ENCODE assay signal across 11 mouse cellular contexts in the genomic region with DNA sequence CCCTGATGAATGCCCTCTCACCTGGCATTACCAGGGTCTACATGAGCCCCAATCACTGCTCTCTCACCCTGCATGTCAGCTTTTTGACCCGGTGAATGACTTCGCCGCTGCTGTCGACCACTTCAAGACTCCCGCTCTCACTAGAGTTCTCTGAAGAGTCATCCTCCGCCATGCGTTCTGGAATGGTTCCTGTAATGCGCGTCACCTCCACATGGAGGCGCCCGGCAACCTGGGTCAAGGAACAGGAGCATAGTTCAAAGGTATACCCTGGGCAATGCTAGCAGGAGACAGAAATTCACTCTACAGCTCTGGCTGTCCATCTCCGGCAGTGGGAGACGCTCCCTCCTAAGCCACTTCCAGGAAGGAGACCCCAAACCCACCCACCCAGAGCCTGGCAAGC.
A peak's percentile ranks its signal among the peaks of the same experiment; 100 is the strongest.
DNase-seq lines count a peak whose midpoint lies in the region; ATAC-seq and TF ChIP-seq lines count a peak whose summit lies in the region.
"Had no signal": no experiment of that assay in that cellular context is flagged by ENCODE, and none has a peak within 500 bp of the region (broad histone marks: within the 10 kb centered on the region; RNA-seq: fewer than 3 reads in every experiment).

No protein-coding gene starts in this region.

- 79% methylated on average over 13 of the region's 13 CpGs for WGBS in lung, postnatal 0 days
- 74% methylated on average over 13 of the region's 13 CpGs for WGBS in embryonic facial prominence, embryonic 10.5 days
- 85% methylated on average over 13 of the region's 13 CpGs for WGBS in kidney, embryonic 15.5 days

- H3K4me2 ChIP-seq in lung, postnatal 0 days (replicated peaks; ENCODE audit: low read depth, low read length): no peak overlapping the region
- no peak overlapping the region for H3K4me2 ChIP-seq in kidney, embryonic 15.5 days
- H3K4me2 ChIP-seq: embryonic facial prominence, embryonic 13.5 days; liver, embryonic 13.5 days had no signal

- no peaks in the 10 kb centered on the region for H3K4me1 ChIP-seq in lung, postnatal 0 days (ENCODE audit: insufficient read depth, low read depth, low read length)
- no peaks in the 10 kb centered on the region for H3K4me1 ChIP-seq in embryonic facial prominence, embryonic 10.5 days
- H3K4me1 ChIP-seq in kidney, embryonic 15.5 days: no peaks in the 10 kb centered on the region
- H3K4me1 ChIP-seq: embryonic facial prominence, embryonic 13.5 days; liver, embryonic 13.5 days had no signal

- no peak overlapping the region for H3K27ac ChIP-seq in gastrocnemius, adult 2 months
- H3K27ac ChIP-seq in lung, postnatal 0 days (ENCODE audit: low read length): no peak overlapping the region
- no peak overlapping the region for H3K27ac ChIP-seq in embryonic facial prominence, embryonic 10.5 days (replicated peaks)
- no peak overlapping the region for H3K27ac ChIP-seq in kidney, embryonic 15.5 days
- H3K27ac ChIP-seq: embryonic facial prominence, embryonic 13.5 days; liver, embryonic 13.5 days had no signal

- no peak overlapping the region for H3K9ac ChIP-seq in lung, postnatal 0 days (replicated peaks; ENCODE audit: low read depth)
- H3K9ac ChIP-seq in kidney, embryonic 15.5 days: no peak overlapping the region
- H3K9ac ChIP-seq: embryonic facial prominence, embryonic 13.5 days; liver, embryonic 13.5 days had no signal

- TF ChIP-seq EP300 in lung, postnatal 0 days (IDR thresholded peaks at IDR 0.05): no peak

- peaks cover 47% of the 10 kb centered on the region; the same call in 1 of the 2 replicates for H3K36me3 ChIP-seq in lung, postnatal 0 days (ENCODE audit: insufficient read depth, low read length)
- H3K36me3 ChIP-seq in embryonic facial prominence, embryonic 10.5 days (replicated peaks): peaks cover 77% of the 10 kb centered on the region
- peaks cover 60% of the 10 kb centered on the region for H3K36me3 ChIP-seq in kidney, embryonic 15.5 days

- H3K4me3 ChIP-seq in gastrocnemius, adult 2 months: no peak overlapping the region
- no peak overlapping the region for H3K4me3 ChIP-seq in lung, postnatal 0 days (ENCODE audit: low read depth, low read length)
- no peak overlapping the region for H3K4me3 ChIP-seq in embryonic facial prominence, embryonic 10.5 days
- H3K4me3 ChIP-seq in kidney, embryonic 15.5 days (replicated peaks): no peak overlapping the region
- H3K4me3 ChIP-seq: embryonic facial prominence, embryonic 13.5 days; liver, embryonic 13.5 days had no signal

- no peaks in the 10 kb centered on the region for H3K27me3 ChIP-seq in lung, postnatal 0 days (replicated peaks; ENCODE audit: insufficient read depth, low read length)
- H3K27me3 ChIP-seq in embryonic facial prominence, embryonic 10.5 days (replicated peaks; ENCODE audit: low read depth, poor library complexity, severe bottlenecking): no peaks in the 10 kb centered on the region
- H3K27me3 ChIP-seq in kidney, embryonic 15.5 days: no peaks in the 10 kb centered on the region
- H3K27me3 ChIP-seq: embryonic facial prominence, embryonic 13.5 days; liver, embryonic 13.5 days had no signal

- intact Hi-C loops in gastrocnemius, adult 2 months (cut with DNase I): loop anchor here (10.0 kb wide), 1 partner anchor 479 kb away; no protein-coding TSS in a partner anchor

- peak; percentile 16; the same call in 1 of the 2 replicates for TF ChIP-seq CTCF in gastrocnemius, adult 2 months (IDR thresholded peaks at IDR 0.05)
- peak; percentile 46 for TF ChIP-seq CTCF in lung, postnatal 0 days (IDR thresholded peaks at IDR 0.05)

- ATAC-seq in lung, postnatal 0 days: no peak
- no peak for ATAC-seq in kidney, embryonic 15.5 days (replicated peaks; ENCODE audit: low FRiP score)

- DNase-seq in gastrocnemius, adult 2 months: no peak
- no peak for DNase-seq in gastrocnemius, postnatal 4 days (ENCODE audit: low spot score in 2 of 2)
- no peak for DNase-seq in lung, postnatal 0 days (ENCODE audit: low spot score)
- DNase-seq in lung, postnatal 25 days (ENCODE audit: low spot score): no peak
- peak; percentile 43 for DNase-seq in embryonic facial prominence, embryonic 10.5 days (ENCODE audit: low spot score)
- DNase-seq in thymus, postnatal 14 days: peak; percentile 38
- no peak for DNase-seq in heart, adult 18-20 months
- DNase-seq: heart, postnatal 36 days; liver, embryonic 13.5 days had no signal

- H3K9me3 ChIP-seq in lung, postnatal 0 days (ENCODE audit: low read length): no peaks in the 10 kb centered on the region
- no peaks in the 10 kb centered on the region for H3K9me3 ChIP-seq in embryonic facial prominence, embryonic 10.5 days
- no peaks in the 10 kb centered on the region for H3K9me3 ChIP-seq in kidney, embryonic 15.5 days (replicated peaks)
- H3K9me3 ChIP-seq: embryonic facial prominence, embryonic 13.5 days; liver, embryonic 13.5 days had no signal

Comparison
In these comparisons a context has a peak if more than half of its experiments do, and no peak if none do; other contexts are left out.
1. DNase-seq: peak in embryonic facial prominence, embryonic 10.5 days (single experiment) and thymus, postnatal 14 days (single experiment); none in gastrocnemius, adult 2 months (single experiment), gastrocnemius, postnatal 4 days (0 of 2), lung, postnatal 0 days (single experiment), lung, postnatal 25 days (single experiment) and heart, adult 18-20 months (0 of 2).